Mouse (Mus musculus): ENCODE measurements around the gene Mrpl37. TPM values are rescaled to one million over a fixed set of nuclear protein-coding genes. Genes with fewer than 3 reads are reported as not detected.
A peak's percentile ranks its signal among the peaks of the same experiment; 100 is the strongest.
"Not testable (repeated sequence)": the region's sequence is repeated elsewhere in the genome, so short reads cannot be mapped to it uniquely, and the experiment has no call there.

Mrpl37 gene
- 90.9 and 94.3 TPM in 2 replicates for polyA plus RNA-seq (2014; fragmentation: Nextera tagmentation; extraction: Ambion mirVana)

DNA sequence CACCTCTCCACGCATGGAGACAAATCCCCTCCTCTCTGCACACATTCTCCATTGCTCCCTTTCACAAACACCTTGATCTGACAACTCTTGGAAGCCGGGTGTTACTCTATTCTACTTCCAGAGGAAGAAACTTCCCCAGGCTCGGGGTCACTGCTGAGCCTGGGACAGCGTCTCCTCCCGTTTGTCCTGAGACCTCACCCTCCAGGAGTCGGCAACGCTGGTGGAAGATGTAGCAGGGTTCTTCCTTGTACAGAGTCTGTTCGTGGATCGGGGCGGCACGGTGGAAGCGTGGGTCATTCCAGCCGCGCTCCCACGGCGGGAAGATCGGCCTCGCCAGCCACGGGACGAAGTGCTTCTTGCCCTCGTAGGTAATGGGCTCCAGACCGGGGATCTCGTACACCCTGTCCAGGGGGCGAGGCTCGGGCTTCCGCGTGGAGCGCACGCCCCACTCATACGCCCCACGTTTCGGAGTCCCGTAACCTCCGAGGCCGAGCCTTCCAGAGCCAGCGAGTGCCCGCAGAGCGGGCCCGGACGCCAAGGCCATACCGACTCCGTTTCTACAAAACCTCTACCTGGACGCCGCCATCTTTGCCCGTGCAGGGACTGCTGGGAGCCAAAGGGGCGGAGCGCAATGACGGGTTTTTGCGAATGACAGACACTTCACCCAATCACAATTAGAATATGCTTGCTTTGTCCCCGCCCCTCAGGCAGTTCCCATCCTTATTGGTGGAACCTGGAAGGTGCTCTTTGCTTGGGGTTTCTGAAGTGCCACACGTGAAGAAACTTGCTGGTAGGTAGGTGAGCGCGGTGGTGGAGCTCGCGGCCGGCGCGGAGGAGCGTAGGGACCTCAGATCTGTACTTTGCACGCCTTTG lies at the start of gene Mrpl37, which contains the start of gene Cyb5rl:
Gene Mrpl37 (minus strand): TSS at position 617 of the 873 bp plus-strand sequence.
Gene Cyb5rl (plus strand): TSS at position 737 of the 873 bp plus-strand sequence.
- peak within 1 kb of the TSS; percentile 94 for H3K4me2 ChIP-seq (ENCODE audit: low read depth, low read length)
- H3K4me1 ChIP-seq (ENCODE audit: control insufficient read depth, insufficient read depth, low read length): peaks cover 12% of the 10 kb centered on the region
- H3K27me3 ChIP-seq (ENCODE audit: control insufficient read depth, insufficient read depth, low read length): no peaks in the 10 kb centered on the region; the same call in 1 of the 2 replicates
- peak within 1 kb of the TSS; percentile 77 for H3K4me3 ChIP-seq (ENCODE audit: low read depth, low read length)
- peak within 1 kb of the TSS; percentile 34; the same call in 1 of the 2 replicates for H3K27ac ChIP-seq (ENCODE audit: low read depth, low read length)
- H3K36me3 ChIP-seq (ENCODE audit: control insufficient read depth, insufficient read depth, low read length): peaks cover 9% of the 10 kb centered on the region; the same call in 1 of the 2 replicates
- 1% methylated on average over 60 of the region's 60 CpGs for WGBS
- H3K9ac ChIP-seq (replicated peaks; ENCODE audit: low read depth, low read length): peak within 1 kb of the TSS; percentile 83
- H3K9me3 ChIP-seq (ENCODE audit: control insufficient read depth, low read length): no peaks in the 10 kb centered on the region
- ATAC-seq (ENCODE audit: low read depth): peak; percentile 99

DNA sequence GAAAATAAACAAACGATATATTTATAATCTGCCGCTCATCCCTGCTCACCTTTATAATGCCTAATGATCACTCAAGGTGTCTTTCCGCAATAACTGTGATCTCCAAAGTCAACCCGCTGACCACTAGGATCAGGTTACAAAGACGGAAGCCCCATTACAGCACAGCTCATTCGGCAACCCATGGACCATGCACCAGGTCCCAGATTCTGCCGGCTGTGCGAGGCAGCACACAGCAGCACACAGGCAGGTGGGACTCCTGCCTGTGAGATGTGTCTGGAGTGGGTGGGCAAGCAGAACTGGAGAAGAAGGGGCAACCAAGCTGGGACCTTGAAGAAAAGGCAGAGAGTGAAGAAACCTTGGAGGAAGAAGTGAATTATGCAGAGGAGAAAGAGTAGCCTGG lies 47.6 kb upstream of the Mrpl37 start:
- Histone ChIP-seq H3K9me3 (ENCODE audit: control insufficient read depth, low read length) (no peaks in the 10 kb centered on the region), H3K4me2 (ENCODE audit: low read depth, low read length) (no peak overlapping the region)
- WGBS: 48% methylated on average over 8 of the region's 8 CpGs

DNA sequence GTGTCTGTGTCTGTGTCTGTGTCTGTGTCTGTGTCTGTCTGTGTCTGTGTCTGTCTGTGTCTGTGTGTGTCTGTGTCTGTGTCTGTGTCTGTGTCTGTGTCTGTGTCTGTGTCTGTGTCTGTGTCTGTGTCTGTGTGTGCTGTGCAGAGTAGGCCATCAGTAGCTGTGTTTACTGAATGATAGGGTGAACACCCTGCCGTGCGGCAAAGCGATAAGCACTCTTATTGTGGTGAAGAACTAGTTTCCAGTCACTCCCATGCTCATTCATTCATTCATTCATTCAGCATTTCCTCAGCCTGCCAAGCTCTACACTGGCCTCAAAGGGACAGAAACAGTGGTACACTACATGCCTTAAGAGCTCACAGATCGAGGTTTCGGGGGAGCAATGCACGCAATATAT lies 42.5 kb upstream of the Mrpl37 start:
- not testable (repeated sequence) for H3K4me2 ChIP-seq (ENCODE audit: low read depth, low read length); H3K36me3 ChIP-seq (ENCODE audit: control insufficient read depth, insufficient read depth, low read length); ATAC-seq (ENCODE audit: low read depth); H3K9ac ChIP-seq (replicated peaks; ENCODE audit: low read depth, low read length); H3K27me3 ChIP-seq (ENCODE audit: control insufficient read depth, insufficient read depth, low read length); H3K27ac ChIP-seq (ENCODE audit: low read depth, low read length); H3K4me3 ChIP-seq (ENCODE audit: low read depth, low read length); H3K4me1 ChIP-seq (ENCODE audit: control insufficient read depth, insufficient read depth, low read length); H3K9me3 ChIP-seq (ENCODE audit: control insufficient read depth, low read length)
- 93% methylated on average over 6 of the region's 6 CpGs for WGBS

More for the DNA sequence above, 47.6 kb upstream of the Mrpl37 start:
- Histone ChIP-seq H3K4me3 (ENCODE audit: low read depth, low read length) (no peak overlapping the region), H3K27me3 (ENCODE audit: control insufficient read depth, insufficient read depth, low read length) (no peaks in the 10 kb centered on the region), H3K36me3 (ENCODE audit: control insufficient read depth, insufficient read depth, low read length) (no peaks in the 10 kb centered on the region), H3K4me1 (ENCODE audit: control insufficient read depth, insufficient read depth, low read length) (no peaks in the 10 kb centered on the region), H3K27ac (ENCODE audit: low read depth, low read length) (no peak overlapping the region), H3K9ac (replicated peaks; ENCODE audit: low read depth, low read length) (no peak overlapping the region)
- ATAC-seq (ENCODE audit: low read depth): no peak

DNA sequence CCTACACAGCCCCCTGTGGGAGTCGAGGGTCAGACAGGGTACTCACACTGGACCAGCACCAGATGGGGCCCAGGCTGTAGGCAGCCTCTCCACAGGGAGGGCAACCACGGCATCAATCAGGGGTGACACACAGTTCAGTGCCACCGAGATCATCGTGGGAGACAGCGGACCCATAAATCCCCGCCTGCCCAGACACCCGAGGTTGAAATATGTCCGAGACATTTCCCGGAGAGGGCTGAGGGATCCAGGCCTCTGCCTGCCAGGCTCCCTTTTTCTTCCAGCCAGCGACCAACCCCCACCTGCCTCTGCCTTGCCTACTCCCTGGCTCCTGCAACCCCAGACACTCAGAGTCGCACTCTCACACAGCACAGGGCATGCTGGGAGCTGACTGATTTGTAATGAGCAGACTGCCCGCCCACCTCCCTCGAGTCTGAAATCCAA lies 41.6 kb upstream of the Mrpl37 start:
- ATAC-seq (ENCODE audit: low read depth): peak; percentile 78; the same call in 1 of the 2 replicates
- H3K9ac ChIP-seq (replicated peaks; ENCODE audit: low read depth, low read length): peak overlapping the region; percentile 25; the same call in 1 of the 2 replicates
- no peak overlapping the region for H3K4me3 ChIP-seq (ENCODE audit: low read depth, low read length)
- no peak overlapping the region for H3K4me2 ChIP-seq (ENCODE audit: low read depth, low read length)
- no peaks in the 10 kb centered on the region for H3K36me3 ChIP-seq (ENCODE audit: control insufficient read depth, insufficient read depth, low read length)
- no peaks in the 10 kb centered on the region for H3K9me3 ChIP-seq (ENCODE audit: control insufficient read depth, low read length)
- no peaks in the 10 kb centered on the region for H3K27me3 ChIP-seq (ENCODE audit: control insufficient read depth, insufficient read depth, low read length)
- 0 out of 2 replicates have a peak, but pooled peaks cover 9% of the 10 kb centered on the region for H3K4me1 ChIP-seq (ENCODE audit: control insufficient read depth, insufficient read depth, low read length)
- peak overlapping the region; percentile 57 for H3K27ac ChIP-seq (ENCODE audit: low read depth, low read length)
- 5% methylated on average over 13 of the region's 13 CpGs for WGBS

DNA sequence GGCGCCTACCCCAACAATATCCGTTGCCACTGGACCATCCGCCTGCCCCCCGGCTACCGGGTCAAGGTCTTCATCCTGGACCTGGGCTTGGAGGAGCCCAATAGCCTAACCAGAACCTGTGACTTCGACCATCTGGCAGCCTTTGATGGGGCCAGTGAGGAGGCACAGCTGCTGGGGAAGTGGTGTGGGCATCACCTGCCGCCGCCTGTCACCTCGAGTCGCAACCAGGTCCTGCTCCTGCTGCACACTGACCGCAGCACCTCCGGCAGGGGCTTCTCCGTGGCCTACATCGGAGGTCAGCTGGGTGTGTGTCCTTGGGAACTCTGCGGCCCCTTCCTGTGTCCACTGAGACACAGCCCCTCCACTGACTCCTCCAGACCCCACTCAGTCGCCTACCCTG lies 40.1 kb upstream of the Mrpl37 start:
- no peaks in the 10 kb centered on the region for H3K27me3 ChIP-seq (ENCODE audit: control insufficient read depth, insufficient read depth, low read length)
- H3K4me2 ChIP-seq (ENCODE audit: low read depth, low read length): no peak overlapping the region
- ATAC-seq (ENCODE audit: low read depth): no peak
- 92% methylated on average over 16 of the region's 16 CpGs for WGBS
- H3K4me1 ChIP-seq (ENCODE audit: control insufficient read depth, insufficient read depth, low read length): 0 out of 2 replicates have a peak, but pooled peaks cover 9% of the 10 kb centered on the region
- no peak overlapping the region for H3K27ac ChIP-seq (ENCODE audit: low read depth, low read length)
- H3K9me3 ChIP-seq (ENCODE audit: control insufficient read depth, low read length): no peaks in the 10 kb centered on the region
- no peaks in the 10 kb centered on the region for H3K36me3 ChIP-seq (ENCODE audit: control insufficient read depth, insufficient read depth, low read length)
- H3K4me3 ChIP-seq (ENCODE audit: low read depth, low read length): no peak overlapping the region
- H3K9ac ChIP-seq (replicated peaks; ENCODE audit: low read depth, low read length): no peak overlapping the region

DNA sequence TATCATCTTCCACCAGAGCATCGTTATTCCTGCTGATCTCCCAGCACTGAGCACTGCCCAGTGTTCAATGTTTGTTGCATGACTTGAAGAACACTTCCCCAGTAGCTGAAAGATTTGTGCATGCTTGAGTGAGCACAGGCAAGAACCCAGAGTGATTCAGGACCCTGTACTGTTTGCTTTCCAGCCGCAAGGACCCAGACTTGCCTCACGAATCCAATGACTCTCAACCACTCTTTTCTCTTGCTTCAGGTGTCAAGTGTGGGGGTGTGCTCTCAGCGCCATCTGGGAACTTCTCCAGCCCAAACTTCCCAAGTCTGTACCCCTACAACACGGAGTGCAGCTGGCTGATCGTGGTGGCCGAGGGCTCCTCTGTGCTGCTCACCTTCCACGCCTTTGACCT lies 35.6 kb upstream of the Mrpl37 start:
- Histone ChIP-seq H3K4me2 (ENCODE audit: low read depth, low read length) (no peak overlapping the region), H3K27me3 (ENCODE audit: control insufficient read depth, insufficient read depth, low read length) (no peaks in the 10 kb centered on the region), H3K9ac (replicated peaks; ENCODE audit: low read depth, low read length) (no peak overlapping the region), H3K27ac (ENCODE audit: low read depth, low read length) (no peak overlapping the region), H3K9me3 (ENCODE audit: control insufficient read depth, low read length) (no peaks in the 10 kb centered on the region), H3K4me1 (ENCODE audit: control insufficient read depth, insufficient read depth, low read length) (no peaks in the 10 kb centered on the region), H3K4me3 (ENCODE audit: low read depth, low read length) (no peak overlapping the region), H3K36me3 (ENCODE audit: control insufficient read depth, insufficient read depth, low read length) (no peaks in the 10 kb centered on the region)
- 79% methylated on average over 8 of the region's 8 CpGs for WGBS
- ATAC-seq (ENCODE audit: low read depth): no peak

DNA sequence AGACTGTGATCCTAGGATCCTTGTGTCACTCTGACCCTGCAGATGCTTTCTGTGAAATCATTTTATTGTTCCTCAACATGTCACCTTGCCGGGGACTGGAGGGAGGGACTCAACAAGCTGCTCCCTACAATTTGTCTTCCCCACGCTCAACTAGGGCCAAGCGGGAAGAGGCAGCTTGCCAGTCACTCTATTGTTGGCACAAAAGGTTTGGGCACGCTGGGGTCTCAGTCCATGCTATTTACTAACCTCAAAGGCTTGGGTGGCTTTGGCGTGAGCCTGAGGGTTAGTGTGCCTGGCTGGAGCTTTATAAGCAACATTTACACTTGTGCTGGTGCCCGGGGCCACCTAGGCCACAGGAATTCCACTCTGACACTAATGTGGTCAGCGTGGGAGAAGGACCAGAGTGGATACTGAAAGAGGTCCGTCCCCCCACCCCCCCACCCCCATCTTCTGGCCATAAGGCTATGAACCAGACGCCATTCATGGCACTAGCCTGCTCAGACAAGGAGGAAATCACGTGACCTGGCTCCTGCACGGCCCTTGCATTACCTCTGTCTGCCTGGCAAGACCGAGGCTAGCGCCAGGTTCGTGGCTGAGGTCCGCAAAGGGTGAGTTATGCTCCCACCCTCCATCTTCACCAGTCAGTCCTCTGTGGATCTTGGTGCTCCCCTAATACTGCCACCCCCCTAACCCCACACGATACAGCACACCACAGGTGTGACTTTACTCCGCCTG lies 32.3 kb upstream of the Mrpl37 start:
- no peak for ATAC-seq (ENCODE audit: low read depth)
- H3K4me1 ChIP-seq (ENCODE audit: control insufficient read depth, insufficient read depth, low read length): peaks cover 10% of the 10 kb centered on the region; the same call in 1 of the 2 replicates
- no peak overlapping the region for H3K9ac ChIP-seq (replicated peaks; ENCODE audit: low read depth, low read length)
- no peaks in the 10 kb centered on the region for H3K27me3 ChIP-seq (ENCODE audit: control insufficient read depth, insufficient read depth, low read length)
- 66% methylated on average over 17 of the region's 17 CpGs for WGBS
- no peak overlapping the region for H3K4me2 ChIP-seq (ENCODE audit: low read depth, low read length)
- no peaks in the 10 kb centered on the region for H3K36me3 ChIP-seq (ENCODE audit: control insufficient read depth, insufficient read depth, low read length)
- no peak overlapping the region for H3K27ac ChIP-seq (ENCODE audit: low read depth, low read length)
- no peaks in the 10 kb centered on the region for H3K9me3 ChIP-seq (ENCODE audit: control insufficient read depth, low read length)
- no peak overlapping the region for H3K4me3 ChIP-seq (ENCODE audit: low read depth, low read length)

DNA sequence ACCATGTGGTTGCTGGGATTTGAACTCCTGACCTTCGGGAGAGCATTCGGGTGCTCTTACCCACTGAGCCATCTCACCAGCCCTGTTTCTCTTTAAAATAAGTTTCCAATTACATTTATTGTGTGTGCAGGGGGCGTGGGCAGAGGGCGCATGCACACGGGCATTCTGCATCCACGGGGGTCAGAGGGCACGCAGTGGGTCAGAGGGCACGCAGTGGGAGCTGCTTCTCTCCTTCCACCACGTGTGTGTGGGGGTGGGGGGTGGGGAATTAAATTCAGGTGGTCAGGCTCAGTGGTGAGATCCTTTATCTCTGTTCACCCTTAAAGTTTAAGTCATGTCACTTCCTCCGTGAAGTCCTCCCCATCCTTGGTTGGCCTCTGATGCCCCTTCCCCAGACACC lies 31.7 kb upstream of the Mrpl37 start:
- no peaks in the 10 kb centered on the region for H3K36me3 ChIP-seq (ENCODE audit: control insufficient read depth, insufficient read depth, low read length)
- H3K27ac ChIP-seq (ENCODE audit: low read depth, low read length): no peak overlapping the region
- no peaks in the 10 kb centered on the region for H3K27me3 ChIP-seq (ENCODE audit: control insufficient read depth, insufficient read depth, low read length)
- no peaks in the 10 kb centered on the region for H3K9me3 ChIP-seq (ENCODE audit: control insufficient read depth, low read length)
- no peak overlapping the region for H3K4me3 ChIP-seq (ENCODE audit: low read depth, low read length)
- 79% methylated on average over 10 of the region's 10 CpGs for WGBS
- no peak for ATAC-seq (ENCODE audit: low read depth)
- H3K4me2 ChIP-seq (ENCODE audit: low read depth, low read length): no peak overlapping the region
- H3K9ac ChIP-seq (replicated peaks; ENCODE audit: low read depth, low read length): no peak overlapping the region
- peaks cover 10% of the 10 kb centered on the region; the same call in 1 of the 2 replicates for H3K4me1 ChIP-seq (ENCODE audit: control insufficient read depth, insufficient read depth, low read length)

Measured in neural tube, embryonic 14.5 days (tissue).